Mouse (Mus musculus) kidney, embryonic 14.5 days (tissue): ENCODE data around the gene Fkbp15. TPM values are rescaled to one million over a fixed set of nuclear protein-coding genes. Genes with fewer than 3 reads are reported as not detected.
A peak's percentile ranks its signal among the peaks of the same experiment; 100 is the strongest.

Source experiments
- ATAC-seq: fragments of 200-750 bp; cut with Nextera tagmentation; 2 replicates; pipeline ENCODE4 v1.8.0; 2017; ENCODE audit warnings: moderate number of reproducible peaks, mild to moderate bottlenecking, moderate TSS enrichment, moderate library complexity; ENCODE audit not compliant: low FRiP score, low TSS enrichment
- H3K27ac ChIP-seq: fragments of 300-500 bp; sonication (generic); 2 replicates; pipeline ENCODE4 v1.5.1; 2014; ENCODE audit warnings: low read depth, mild to moderate bottlenecking, low read length, moderate library complexity, mixed read lengths
- H3K27me3 ChIP-seq: fragments of 300-500 bp; sonication (generic); 2 replicates; pipeline ENCODE4 v1.6.1; 2014; ENCODE audit warnings: mild to moderate bottlenecking, low read length; ENCODE audit not compliant: control insufficient read depth, insufficient read depth
- H3K36me3 ChIP-seq: fragments of 300-500 bp; sonication (generic); 2 replicates; pipeline ENCODE4 v1.6.1; 2014; ENCODE audit warnings: low read length, mixed read lengths; ENCODE audit not compliant: control insufficient read depth, insufficient read depth
- H3K4me1 ChIP-seq: fragments of 300-500 bp; sonication (generic); 2 replicates; pipeline ENCODE4 v1.6.1; 2014; ENCODE audit warnings: low read length, mixed read lengths; ENCODE audit not compliant: control insufficient read depth, insufficient read depth
- H3K4me2 ChIP-seq: fragments of 300-500 bp; sonication (generic); replicated peaks from 2 replicates; pipeline ENCODE4 v1.6.1; 2014; ENCODE audit warnings: low read depth, mild to moderate bottlenecking, low read length
- H3K4me3 ChIP-seq: fragments of 300-500 bp; sonication (generic); 2 replicates; pipeline ENCODE4 v1.5.1; 2014; ENCODE audit warnings: mild to moderate bottlenecking, low read length
- H3K9ac ChIP-seq: fragments of 300-500 bp; sonication (generic); 2 replicates; pipeline ENCODE4 v1.6.1; 2014; ENCODE audit warnings: low read depth, mild to moderate bottlenecking, low read length, moderate library complexity
- H3K9me3 ChIP-seq: fragments of 300-500 bp; sonication (generic); 2 replicates; pipeline ENCODE4 v1.6.1; 2016; ENCODE audit warnings: low read length; ENCODE audit not compliant: control insufficient read depth
- WGBS: fragments of 180-500 bp; shearing (Covaris S2); extraction: QIAGEN DNeasy Blood & Tissue Kit; methylation state at CpG from one replicate; pipeline ENCODE4 v1.1.7; 2014; 5-methylcytosine and 5-hydroxymethylcytosine counted together
- polyA plus RNA-seq: library from polyadenylated mRNA; unstranded; fragments of >200 nt; fragmentation: Nextera tagmentation; extraction: Ambion mirVana; gene quantifications from 2 replicates; pipeline ENCODE4 v1.2.1, GENCODE M21; 2014

Fkbp15 gene
- polyA plus RNA-seq, 1 experiment from 2014 or later, result 25.2 TPM

GRCm38 (mm10) chr4:62361997-62362396 lies 1.6 kb upstream of the Fkbp15 start:
- peak overlapping the region; percentile 54 for H3K4me3 ChIP-seq
- no peak overlapping the region for H3K27ac ChIP-seq
- no peaks in the 10 kb centered on the region for H3K36me3 ChIP-seq
- no peak for ATAC-seq
- no peak overlapping the region for H3K9ac ChIP-seq
- peak overlapping the region; percentile 62; the same call in 1 of the 2 replicates for H3K4me2 ChIP-seq
- no peaks in the 10 kb centered on the region for H3K9me3 ChIP-seq
- 92% methylated on average over 1 of the region's 1 CpGs for WGBS
- H3K27me3 ChIP-seq, result no peaks in the 10 kb centered on the region
- peaks cover 13% of the 10 kb centered on the region for H3K4me1 ChIP-seq

GRCm38 (mm10) chr4:62361571-62361970 lies 1.2 kb upstream of the Fkbp15 start:
- 45% methylated on average over 6 of the region's 6 CpGs for WGBS
- Histone ChIP-seq H3K36me3 (no peaks in the 10 kb centered on the region), H3K4me3 (peak overlapping the region; percentile 54), H3K9me3 (no peaks in the 10 kb centered on the region), H3K27ac (no peak overlapping the region), H3K4me1 (peaks cover 13% of the 10 kb centered on the region), H3K27me3 (no peaks in the 10 kb centered on the region), H3K9ac (peak overlapping the region; percentile 61; the same call in 1 of the 2 replicates), H3K4me2 (peak overlapping the region; percentile 62)
- ATAC-seq, result no peak

GRCm38 (mm10) chr4:62360805-62361455 lies 582 bp upstream of the Fkbp15 start:
- 1% methylated on average over 21 of the region's 22 CpGs for WGBS

GRCm38 (mm10) chr4:62359256-62359775 lies 1.0 kb downstream of the Fkbp15 start:
- H3K4me2 ChIP-seq, result peak overlapping the region; percentile 72
- H3K36me3 ChIP-seq, result no peaks in the 10 kb centered on the region
- WGBS, result 52% methylated on average over 7 of the region's 7 CpGs
- no peak overlapping the region for H3K27ac ChIP-seq
- H3K4me1 ChIP-seq, result peaks cover 13% of the 10 kb centered on the region
- no peaks in the 10 kb centered on the region for H3K27me3 ChIP-seq
- ATAC-seq, result no peak
- H3K4me3 ChIP-seq, result peak overlapping the region; percentile 54
- peak overlapping the region; percentile 67; the same call in 1 of the 2 replicates for H3K9ac ChIP-seq
- no peaks in the 10 kb centered on the region for H3K9me3 ChIP-seq

More at GRCm38 (mm10) chr4:62360805-62361455, 582 bp upstream of the Fkbp15 start:
- H3K9me3 ChIP-seq, result no peaks in the 10 kb centered on the region
- no peaks in the 10 kb centered on the region for H3K36me3 ChIP-seq
- H3K4me3 ChIP-seq, result peak overlapping the region; percentile 54
- no peaks in the 10 kb centered on the region for H3K27me3 ChIP-seq
- H3K27ac ChIP-seq, result no peak overlapping the region
- H3K4me2 ChIP-seq, result peak overlapping the region; percentile 62
- H3K9ac ChIP-seq, result peak overlapping the region; percentile 61
- ATAC-seq, result peak; percentile 8; the same call in 1 of the 2 replicates
- H3K4me1 ChIP-seq, result peaks cover 13% of the 10 kb centered on the region

- no peak overlapping the region for H3K4me2 ChIP-seq
- no peaks in the 10 kb centered on the region for H3K36me3 ChIP-seq
- no peaks in the 10 kb centered on the region for H3K27me3 ChIP-seq
- peaks cover 13% of the 10 kb centered on the region for H3K4me1 ChIP-seq
- WGBS, result 88% methylated on average over 1 of the region's 1 CpGs
- no peak overlapping the region for H3K9ac ChIP-seq
- ATAC-seq, result no peak
- H3K4me3 ChIP-seq, result no peak overlapping the region
- H3K27ac ChIP-seq, result no peak overlapping the region
- H3K9me3 ChIP-seq, result no peaks in the 10 kb centered on the region
Observed at GRCm38 (mm10) chr4:62357631-62358148, 2.7 kb downstream of the Fkbp15 start.

- no peak overlapping the region for H3K9ac ChIP-seq
- no peak overlapping the region for H3K4me3 ChIP-seq
- H3K27me3 ChIP-seq, result no peaks in the 10 kb centered on the region
- H3K9me3 ChIP-seq, result no peaks in the 10 kb centered on the region
- ATAC-seq, result no peak
- no peak overlapping the region for H3K4me2 ChIP-seq
- H3K4me1 ChIP-seq, result no peaks in the 10 kb centered on the region
- no peak overlapping the region for H3K27ac ChIP-seq
- peaks cover 21% of the 10 kb centered on the region for H3K36me3 ChIP-seq
- WGBS, result 94% methylated on average over 2 of the region's 2 CpGs
Observed at GRCm38 (mm10) chr4:62349371-62349770, 11.0 kb downstream of the Fkbp15 start.

- ATAC-seq, result no peak
- Histone ChIP-seq H3K4me2 (no peak overlapping the region), H3K9me3 (no peaks in the 10 kb centered on the region), H3K9ac (no peak overlapping the region), H3K36me3 (peaks cover 26% of the 10 kb centered on the region), H3K4me3 (no peak overlapping the region), H3K27me3 (no peaks in the 10 kb centered on the region), H3K27ac (peak overlapping the region; percentile 10; the same call in 1 of the 2 replicates), H3K4me1 (no peaks in the 10 kb centered on the region)
- WGBS, result 51% methylated on average over 2 of the region's 2 CpGs
Observed at GRCm38 (mm10) chr4:62348329-62348705, 12.0 kb downstream of the Fkbp15 start.

GRCm38 (mm10) chr4:62347605-62348328 lies 12.6 kb downstream of the Fkbp15 start:
- H3K36me3 ChIP-seq, result peaks cover 26% of the 10 kb centered on the region
- 56% methylated on average over 9 of the region's 9 CpGs for WGBS
- H3K27ac ChIP-seq, result peak overlapping the region; percentile 10; the same call in 1 of the 2 replicates
- H3K4me2 ChIP-seq, result no peak overlapping the region
- no peak; the same call in 1 of the 2 replicates for ATAC-seq
- no peaks in the 10 kb centered on the region for H3K27me3 ChIP-seq
- no peaks in the 10 kb centered on the region for H3K9me3 ChIP-seq
- H3K9ac ChIP-seq, result no peak overlapping the region
- no peaks in the 10 kb centered on the region for H3K4me1 ChIP-seq
- no peak overlapping the region for H3K4me3 ChIP-seq

- WGBS, result 85% methylated on average over 4 of the region's 4 CpGs
- Histone ChIP-seq H3K36me3 (peaks cover 22% of the 10 kb centered on the region), H3K27ac (no peak overlapping the region), H3K4me1 (no peaks in the 10 kb centered on the region), H3K9ac (no peak overlapping the region), H3K4me2 (no peak overlapping the region), H3K27me3 (no peaks in the 10 kb centered on the region), H3K9me3 (no peaks in the 10 kb centered on the region), H3K4me3 (no peak overlapping the region)
- no peak for ATAC-seq
Observed at GRCm38 (mm10) chr4:62345827-62346226, 14.5 kb downstream of the Fkbp15 start.
